Mouse (Mus musculus) forebrain, embryonic 14.5 days (tissue): ENCODE data around the gene Panx2. TPM values are rescaled to one million over a fixed set of nuclear protein-coding genes. Genes with fewer than 3 reads are reported as not detected.

Experiments
- ATAC-seq: fragments of 200-750 bp; cut with Nextera tagmentation; 2 replicates; pipeline ENCODE4 v1.8.0; 2017; ENCODE audit warnings: mild to moderate bottlenecking, moderate library complexity
- DNase-seq: peaks from one replicate; pipeline ENCODE4 v3.0.0-alpha.2; 2015; ENCODE audit warnings: low spot score
- H3K27ac ChIP-seq: fragments of 300-500 bp; sonication (generic); 2 replicates; pipeline ENCODE4 v1.5.1; 2014; ENCODE audit warnings: low read depth, mild to moderate bottlenecking, control low read depth, low read length, moderate library complexity
- H3K27me3 ChIP-seq: fragments of 300-500 bp; sonication (generic); replicated peaks from 2 replicates; pipeline ENCODE4 v1.6.1; 2014; ENCODE audit warnings: low read length, control low read depth, mixed read lengths; ENCODE audit not compliant: control insufficient read depth, insufficient read depth
- H3K36me3 ChIP-seq: fragments of 300-500 bp; sonication (generic); 2 replicates; pipeline ENCODE4 v1.6.1; 2014; ENCODE audit warnings: low read length, control low read depth; ENCODE audit not compliant: control insufficient read depth, insufficient read depth
- H3K4me1 ChIP-seq: fragments of 300-500 bp; sonication (generic); 2 replicates; pipeline ENCODE4 v1.6.1; 2014; ENCODE audit warnings: antibody characterized with exemption, low read length, control low read depth; ENCODE audit not compliant: control insufficient read depth, insufficient read depth
- H3K4me2 ChIP-seq: fragments of 300-500 bp; sonication (generic); 2 replicates; pipeline ENCODE4 v1.6.1; 2014; ENCODE audit warnings: mild to moderate bottlenecking, control low read depth, low read length
- H3K4me3 ChIP-seq: fragments of 300-500 bp; sonication (generic); 2 replicates; pipeline ENCODE4 v1.5.1; 2014; ENCODE audit warnings: low read depth, low read length, control low read depth
- H3K9ac ChIP-seq: fragments of 300-500 bp; sonication (generic); 2 replicates; pipeline ENCODE4 v1.6.1; 2014; ENCODE audit warnings: mild to moderate bottlenecking, low read length, control low read depth, moderate library complexity
- H3K9me3 ChIP-seq: fragments of 300-500 bp; sonication (generic); replicated peaks from 2 replicates; pipeline ENCODE4 v1.6.1; 2016; ENCODE audit warnings: low read length, control low read depth, mixed read lengths; ENCODE audit not compliant: control insufficient read depth
- WGBS: fragments of 180-500 bp; shearing (Covaris S2); extraction: QIAGEN DNeasy Blood & Tissue Kit; methylation state at CpG from one replicate; pipeline ENCODE4 v1.1.7; 2014; 5-methylcytosine and 5-hydroxymethylcytosine counted together
- polyA plus RNA-seq: library from polyadenylated mRNA; unstranded; fragments of >200 nt; fragmentation: Nextera tagmentation; extraction: Ambion mirVana; gene quantifications from 2 replicates; pipeline ENCODE4 v1.2.1, GENCODE M21; 2014

Panx2 gene
- polyA plus RNA-seq, 1 experiment from 2014 or later = 2.7 TPM

GRCm38 (mm10) chr15:89069336-89069840 lies 9.9 kb downstream of the Panx2 start:
- Histone ChIP-seq H3K36me3 (0 out of 2 replicates have a peak, but pooled peaks cover 13% of the 10 kb centered on the region), H3K9me3 (no peaks in the 10 kb centered on the region), H3K4me3 (no peak overlapping the region), H3K9ac (no peak overlapping the region), H3K4me2 (no peak overlapping the region), H3K27me3 (peaks cover 9% of the 10 kb centered on the region; the same call in 1 of the 2 replicates), H3K4me1 (no peaks in the 10 kb centered on the region), H3K27ac (no peak overlapping the region)
- no peak for DNase-seq
- WGBS = 87% methylated on average over 18 of the region's 19 CpGs
- no peak for ATAC-seq

GRCm38 (mm10) chr15:89070606-89071005 lies 11.1 kb downstream of the Panx2 start:
- no peaks in the 10 kb centered on the region for H3K9me3 ChIP-seq
- DNase-seq (no peak), ATAC-seq (no peak)
- WGBS = 78% methylated on average over 24 of the region's 24 CpGs
- no peak overlapping the region for H3K4me2 ChIP-seq
- 0 out of 2 replicates have a peak, but pooled peaks cover 13% of the 10 kb centered on the region for H3K36me3 ChIP-seq
- H3K4me3 ChIP-seq = no peak overlapping the region
- H3K27me3 ChIP-seq = peaks cover 9% of the 10 kb centered on the region; the same call in 1 of the 2 replicates
- peaks cover 8% of the 10 kb centered on the region; the same call in 1 of the 2 replicates for H3K4me1 ChIP-seq
- no peak overlapping the region for H3K9ac ChIP-seq
- H3K27ac ChIP-seq = no peak overlapping the region

- peak overlapping the region; percentile 93; the same call in 1 of the 2 replicates for H3K4me2 ChIP-seq
- H3K4me3 ChIP-seq = 0 out of 2 replicates have a peak overlapping the region, but pooled peaks have one; percentile 82
- H3K36me3 ChIP-seq = 0 out of 2 replicates have a peak, but pooled peaks cover 11% of the 10 kb centered on the region
- peaks cover 26% of the 10 kb centered on the region for H3K4me1 ChIP-seq
- 87% methylated on average over 10 of the region's 10 CpGs for WGBS
- H3K9ac ChIP-seq = peak overlapping the region; percentile 90
- no peaks in the 10 kb centered on the region for H3K27me3 ChIP-seq
- DNase-seq (no peak), ATAC-seq (no peak)
- no peaks in the 10 kb centered on the region for H3K9me3 ChIP-seq
- H3K27ac ChIP-seq = no peak overlapping the region
These were observed 14.6 kb downstream of the Panx2 start for GRCm38 (mm10) chr15:89073993-89074603.

GRCm38 (mm10) chr15:89074613-89075477 lies 15.3 kb downstream of the Panx2 start, which contains the start of gene Trabd:
Gene Trabd, plus strand, starts transcription at chr15:89075124.
- H3K27ac ChIP-seq = peak within 1 kb of the TSS; percentile 82
- WGBS = 19% methylated on average over 11 of the region's 11 CpGs
- no peaks in the 10 kb centered on the region for H3K9me3 ChIP-seq
- H3K9ac ChIP-seq = peak within 1 kb of the TSS; percentile 90
- no peaks in the 10 kb centered on the region for H3K27me3 ChIP-seq
- H3K36me3 ChIP-seq = 0 out of 2 replicates have a peak, but pooled peaks cover 10% of the 10 kb centered on the region
- DNase-seq = no peak
- peak within 1 kb of the TSS; percentile 93 for H3K4me2 ChIP-seq
- H3K4me1 ChIP-seq = peaks cover 26% of the 10 kb centered on the region
- ATAC-seq = peak; percentile 32
- H3K4me3 ChIP-seq = peak within 1 kb of the TSS; percentile 82

- 1% methylated on average over 31 of the region's 59 CpGs for WGBS
- peak overlapping the region; percentile 82 for H3K27ac ChIP-seq
- H3K9me3 ChIP-seq = no peaks in the 10 kb centered on the region
- no peaks in the 10 kb centered on the region for H3K27me3 ChIP-seq
- ATAC-seq (peak; percentile 93), DNase-seq (peak; percentile 95)
- H3K36me3 ChIP-seq = 0 out of 2 replicates have a peak, but pooled peaks cover 9% of the 10 kb centered on the region
- H3K4me3 ChIP-seq = peak overlapping the region; percentile 82
- H3K4me2 ChIP-seq = peak overlapping the region; percentile 93
- H3K4me1 ChIP-seq = peaks cover 26% of the 10 kb centered on the region
- peak overlapping the region; percentile 90 for H3K9ac ChIP-seq
These were observed 16.1 kb downstream of the Panx2 start for GRCm38 (mm10) chr15:89075478-89076147.

- Histone ChIP-seq H3K9ac (peak overlapping the region; percentile 90), H3K4me1 (peaks cover 26% of the 10 kb centered on the region), H3K4me3 (peak overlapping the region; percentile 82), H3K36me3 (peaks cover 14% of the 10 kb centered on the region), H3K27ac (peak overlapping the region; percentile 82), H3K27me3 (no peaks in the 10 kb centered on the region), H3K4me2 (peak overlapping the region; percentile 93), H3K9me3 (no peaks in the 10 kb centered on the region)
- no peak; the same call in 1 of the 2 replicates for ATAC-seq
- 1% methylated on average over 25 of the region's 39 CpGs for WGBS
- DNase-seq = peak; percentile 48
These were observed 16.7 kb downstream of the Panx2 start for GRCm38 (mm10) chr15:89076156-89076731.

- Histone ChIP-seq H3K27me3 (no peaks in the 10 kb centered on the region), H3K9me3 (no peaks in the 10 kb centered on the region), H3K9ac (peak overlapping the region; percentile 29; the same call in 1 of the 2 replicates), H3K4me1 (peaks cover 26% of the 10 kb centered on the region), H3K27ac (no peak overlapping the region), H3K36me3 (peaks cover 32% of the 10 kb centered on the region), H3K4me3 (no peak overlapping the region), H3K4me2 (no peak overlapping the region)
- DNase-seq = no peak
- WGBS = 78% methylated on average over 9 of the region's 9 CpGs
- no peak for ATAC-seq
These were observed 18.8 kb downstream of the Panx2 start for GRCm38 (mm10) chr15:89078208-89078836.

GRCm38 (mm10) chr15:89083906-89084305 lies 24.4 kb downstream of the Panx2 start:
- 96% methylated on average over 1 of the region's 1 CpGs for WGBS
- H3K27me3 ChIP-seq = no peaks in the 10 kb centered on the region
- ATAC-seq = no peak

More at GRCm38 (mm10) chr15:89083906-89084305, 24.4 kb downstream of the Panx2 start:
- no peak for DNase-seq
- Histone ChIP-seq H3K9me3 (no peaks in the 10 kb centered on the region), H3K4me1 (peaks cover 4% of the 10 kb centered on the region; the same call in 1 of the 2 replicates), H3K4me2 (no peak overlapping the region), H3K4me3 (no peak overlapping the region), H3K36me3 (peaks cover 69% of the 10 kb centered on the region), H3K9ac (no peak overlapping the region), H3K27ac (no peak overlapping the region)
